Mouse (Mus musculus) CD4-positive naive resting alpha-beta T cell, adult 76 days (primary cell): Measurements from ENCODE around the gene Gapdhs. TPM values are rescaled to one million over a fixed set of nuclear protein-coding genes. Genes with fewer than 3 reads are reported as not detected.

Source experiments
- total RNA-seq: library from RNA; stranded (reverse); gene quantifications from one replicate; pipeline ENCODE4 v1.2.4, GENCODE M21; 2023

Gene Gapdhs
- total RNA-seq, result not detected

DNA sequence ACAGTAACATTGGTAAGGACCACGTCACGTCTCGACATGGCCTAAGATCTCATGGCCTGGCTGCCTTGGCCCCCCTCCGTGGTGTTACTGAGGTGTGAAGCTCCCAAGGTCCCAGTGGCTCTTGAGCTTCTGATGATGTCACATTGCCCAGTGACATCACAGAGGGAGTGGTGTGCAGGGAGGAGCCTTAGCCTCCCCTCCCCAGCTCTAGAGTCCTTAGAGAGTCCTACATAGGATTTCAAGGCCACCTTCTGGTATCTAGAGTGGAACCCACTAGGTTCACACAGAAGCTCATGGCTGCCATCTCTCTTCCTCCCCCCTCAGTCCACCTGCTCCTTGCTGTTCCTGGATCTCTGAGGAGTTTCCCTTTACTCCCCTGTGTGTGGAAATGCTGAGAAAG lies at the start of gene Gapdhs:
TSS of gene Gapdhs (minus strand) at position 65 of the 400 bp plus-strand sequence.

DNA sequence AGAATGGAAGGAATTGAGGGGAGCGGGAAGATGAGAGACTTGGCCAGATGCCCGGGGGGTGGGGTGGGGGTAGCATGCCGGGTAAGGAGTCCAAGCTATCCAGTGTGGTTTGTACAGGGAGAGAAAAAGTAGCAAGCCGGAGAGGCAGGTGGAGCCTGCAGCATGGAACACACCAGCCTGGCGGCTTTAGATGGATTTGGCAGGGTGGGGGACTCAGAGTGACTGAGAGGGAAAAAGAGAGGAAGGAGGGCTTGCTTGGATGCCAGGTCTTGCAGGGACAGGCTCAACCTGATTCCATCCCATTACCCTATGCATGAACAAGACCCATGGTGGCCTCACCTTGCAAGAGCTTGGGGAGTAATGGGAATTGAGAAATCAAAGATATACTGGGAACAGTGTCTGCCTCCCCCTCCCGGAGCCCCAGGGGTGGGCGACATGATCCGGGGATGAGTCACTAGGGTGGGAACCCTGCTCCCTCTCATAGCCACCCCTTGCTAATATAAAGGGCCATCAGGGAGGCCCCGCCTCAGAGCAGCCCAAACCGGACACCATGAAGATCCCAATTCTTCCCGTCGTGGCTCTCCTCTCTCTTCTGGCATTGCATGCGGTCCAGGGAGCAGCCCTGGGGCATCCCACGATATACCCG lies 44.0 kb upstream of the Gapdhs start, which contains the start of gene Krtdap:
TSS of gene Krtdap (plus strand) at position 520 of the 646 bp plus-strand sequence.

DNA sequence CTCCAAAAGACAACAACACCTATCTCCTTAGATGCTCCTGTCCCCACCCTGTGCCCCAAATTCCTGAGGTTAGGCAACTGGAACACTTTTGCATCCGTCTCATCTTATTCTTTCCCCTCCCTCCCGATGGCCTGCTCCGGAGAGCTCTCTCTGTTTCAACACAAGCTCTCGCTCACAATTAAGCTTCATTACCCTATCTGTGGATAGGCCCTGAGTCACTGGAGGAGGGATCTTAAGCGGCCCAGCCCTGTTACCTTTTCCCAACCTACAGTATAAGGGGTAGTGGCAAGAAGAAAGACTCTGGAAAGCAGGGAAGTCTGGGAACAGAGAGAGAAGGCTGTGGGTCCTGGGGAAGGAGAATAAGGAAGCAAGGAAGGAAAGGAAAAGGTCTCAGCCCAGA lies 20.0 kb upstream of the Gapdhs start, which contains the start of gene Dmkn:
TSS of gene Dmkn (plus strand) at position 301 of the 400 bp plus-strand sequence.

DNA sequence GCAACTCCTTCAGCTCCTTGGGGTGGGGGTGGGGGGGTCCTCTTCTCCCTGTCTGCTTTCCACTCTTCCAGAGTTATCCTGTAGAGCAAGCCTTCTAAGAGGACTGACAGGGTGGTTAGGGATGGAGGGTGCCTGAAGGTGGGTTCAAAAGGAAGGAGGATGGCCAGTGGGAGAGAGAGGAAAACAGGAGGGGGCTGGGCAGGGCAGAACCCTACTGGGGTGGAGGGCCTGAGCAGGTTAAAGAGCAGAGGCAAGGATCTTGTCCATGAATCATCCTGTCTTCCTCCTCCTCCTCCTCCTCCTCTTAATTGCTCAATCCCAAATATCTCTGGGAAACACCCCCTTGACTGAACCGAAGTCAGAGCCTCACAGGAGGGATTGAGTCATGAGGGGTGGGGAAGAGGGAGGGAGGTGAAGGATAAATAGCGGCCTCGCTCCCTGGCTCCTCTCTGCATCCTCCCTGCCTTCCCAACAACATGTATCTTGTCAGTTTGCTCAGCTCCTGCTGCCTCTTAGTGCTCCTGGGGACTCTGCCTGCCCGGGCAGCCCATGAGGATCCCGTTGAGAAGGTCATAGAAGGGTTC lies 7.7 kb upstream of the Gapdhs start, which contains the start of gene Sbsn:
TSS of gene Sbsn (plus strand) at position 386 of the 584 bp plus-strand sequence.

GRCm38 (mm10) chr7:30729396-30730063 lies 14.0 kb downstream of the Gapdhs start, which contains the start of gene Tmem147:
Gene Tmem147 (minus strand): TSS chr7:30729540.

GRCm38 (mm10) chr7:30711942-30712341 lies 31.5 kb downstream of the Gapdhs start, which contains the start of gene Atp4a:
Gene Atp4a (plus strand): TSS chr7:30712209.

GRCm38 (mm10) chr7:30698589-30698988 lies 44.9 kb downstream of the Gapdhs start, which contains the start of gene 2200002J24Rik:
Gene 2200002J24Rik (plus strand): TSS chr7:30698926.

Other genes starting within 250 kb of the Gapdhs start
- 5.4 TPM for gene Arhgap33, start 208.6 kb downstream of the Gapdhs start, total RNA-seq
- 1.5 TPM for gene Hspb6, start 191.5 kb downstream of the Gapdhs start, total RNA-seq
- gene Proser3, start 191.4 kb downstream of the Gapdhs start, total RNA-seq, result 8.9 TPM
- gene Lin37, start 183.8 kb downstream of the Gapdhs start, total RNA-seq, result 34.1 TPM
- gene U2af1l4, start 180.4 kb downstream of the Gapdhs start, total RNA-seq, result 62.4 TPM
- gene Gm49396, start 180.3 kb downstream of the Gapdhs start, total RNA-seq, result 24.2 TPM
- 122 TPM for gene Psenen, start 180.1 kb downstream of the Gapdhs start, total RNA-seq
- gene Igflr1, start 178.3 kb downstream of the Gapdhs start, total RNA-seq, result 36.2 TPM
- 101 TPM for gene Kmt2b, start 155.0 kb downstream of the Gapdhs start, total RNA-seq
- gene Zbtb32, start 144.8 kb downstream of the Gapdhs start, total RNA-seq, result not detected
- not detected for gene Upk1a, start 130.8 kb downstream of the Gapdhs start, total RNA-seq
- gene Cox6b1, start 117.5 kb downstream of the Gapdhs start, total RNA-seq, result 159 TPM
- not detected for gene Etv2, start 107.8 kb downstream of the Gapdhs start, total RNA-seq
- gene Rbm42, start 93.4 kb downstream of the Gapdhs start, total RNA-seq, result 95.6 TPM
- 33.8 TPM for gene Haus5, start 78.7 kb downstream of the Gapdhs start, total RNA-seq
- not detected for gene Pmis2, start 72.1 kb downstream of the Gapdhs start, total RNA-seq
- not detected for gene 2200002J24Rik, start 44.8 kb downstream of the Gapdhs start, total RNA-seq
- not detected for gene Atp4a, start 31.5 kb downstream of the Gapdhs start, total RNA-seq
- 29.7 TPM for gene Tmem147, start 14.1 kb downstream of the Gapdhs start, total RNA-seq
- 6.8 TPM for gene Sbsn, start 7.8 kb upstream of the Gapdhs start, total RNA-seq
- gene Dmkn, start 20.1 kb upstream of the Gapdhs start, total RNA-seq, result not detected
- not detected for gene Krtdap, start 44.2 kb upstream of the Gapdhs start, total RNA-seq
- 1.1 TPM for gene Ffar2, start 80.1 kb upstream of the Gapdhs start, total RNA-seq
- gene Ffar3, start 112.5 kb upstream of the Gapdhs start, total RNA-seq, result not detected
- 1.3 TPM for gene Ffar1, start 117.9 kb upstream of the Gapdhs start, total RNA-seq
- gene Cd22, start 136.7 kb upstream of the Gapdhs start, total RNA-seq, result 68.7 TPM
- not detected for gene Mag, start 171.2 kb upstream of the Gapdhs start, total RNA-seq
- not detected for gene Hamp2, start 181.0 kb upstream of the Gapdhs start, total RNA-seq
- gene Hamp, start 200.4 kb upstream of the Gapdhs start, total RNA-seq, result not detected
- gene Usf2, start 213.1 kb upstream of the Gapdhs start, total RNA-seq, result 160 TPM
- gene Lsr, start 229.8 kb upstream of the Gapdhs start, total RNA-seq, result 2.4 TPM
- not detected for gene Fam187b, start 230.1 kb upstream of the Gapdhs start, total RNA-seq